Mouse (Mus musculus): ENCODE measurements around the gene Usp33.

Usp33 gene

DNA sequence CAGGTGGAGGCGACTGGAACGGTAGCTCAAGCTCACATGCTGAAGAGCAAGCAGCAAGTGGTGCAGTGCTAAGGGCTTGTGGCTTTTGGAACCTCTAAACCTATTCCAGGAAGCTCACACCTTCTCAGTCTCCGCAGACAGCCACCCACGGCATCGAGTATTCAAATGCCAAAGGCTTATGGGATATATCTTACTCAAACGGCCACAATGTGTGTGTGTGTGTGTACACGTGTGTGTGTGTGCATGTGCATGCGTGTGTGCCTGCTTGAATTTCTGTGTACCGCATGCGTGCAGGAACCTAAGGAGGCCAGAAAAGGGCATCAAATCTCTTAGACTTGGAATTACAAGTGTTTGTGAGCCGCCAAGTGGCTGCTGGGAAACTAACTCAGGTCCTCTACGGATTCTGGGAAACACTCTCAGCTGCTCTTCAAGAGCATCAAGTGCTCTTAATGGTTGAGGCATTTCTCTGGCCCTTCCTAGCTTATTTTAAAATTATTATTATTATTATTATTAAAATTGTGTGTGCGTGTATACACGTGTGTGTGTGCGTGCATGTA lies 3.2 kb upstream of the Usp33 start:
- DNase-seq (ENCODE audit: low spot score in 2 of 2): no peak

DNA sequence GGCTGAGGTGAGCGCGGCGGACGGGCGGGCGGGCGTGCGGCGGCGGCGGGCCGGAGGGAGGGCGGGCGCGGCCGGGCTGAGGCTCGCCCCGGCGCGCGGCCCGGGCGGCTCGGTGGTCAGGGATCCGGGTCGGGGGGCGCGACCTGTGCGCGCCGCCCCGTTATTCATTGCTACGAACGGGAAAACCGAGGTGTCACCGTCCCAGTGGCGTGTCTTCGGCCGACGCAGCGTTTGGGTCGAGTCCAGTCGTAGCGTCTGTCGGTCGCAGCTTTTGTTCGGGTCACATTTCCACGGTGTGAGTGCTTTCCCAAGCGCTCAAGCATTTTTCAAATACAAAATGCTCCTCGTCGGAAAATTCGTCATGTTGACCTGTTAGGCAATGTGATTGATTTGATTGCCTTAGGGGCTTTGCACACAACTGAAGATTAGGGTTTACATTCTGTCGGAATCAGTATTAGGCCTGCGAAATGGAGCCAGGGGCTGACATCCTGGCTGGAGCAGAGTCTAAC lies 409 bp downstream of the Usp33 start:
- no peak for DNase-seq (ENCODE audit: low spot score in 2 of 2)

GRCm38 (mm10) chr3:152347227-152347626 lies 949 bp downstream of the Usp33 start:
- no peak for DNase-seq (ENCODE audit: low spot score in 2 of 2)

- no peak for DNase-seq (ENCODE audit: low spot score in 2 of 2)
Observed at GRCm38 (mm10) chr3:152348011-152348830, 1.9 kb downstream of the Usp33 start.

GRCm38 (mm10) chr3:152350431-152350830 lies 4.2 kb downstream of the Usp33 start:
- no peak for DNase-seq (ENCODE audit: low spot score in 2 of 2)

- no peak for DNase-seq (ENCODE audit: low spot score in 2 of 2)
Observed at GRCm38 (mm10) chr3:152350966-152351365, 4.7 kb downstream of the Usp33 start.

DNA sequence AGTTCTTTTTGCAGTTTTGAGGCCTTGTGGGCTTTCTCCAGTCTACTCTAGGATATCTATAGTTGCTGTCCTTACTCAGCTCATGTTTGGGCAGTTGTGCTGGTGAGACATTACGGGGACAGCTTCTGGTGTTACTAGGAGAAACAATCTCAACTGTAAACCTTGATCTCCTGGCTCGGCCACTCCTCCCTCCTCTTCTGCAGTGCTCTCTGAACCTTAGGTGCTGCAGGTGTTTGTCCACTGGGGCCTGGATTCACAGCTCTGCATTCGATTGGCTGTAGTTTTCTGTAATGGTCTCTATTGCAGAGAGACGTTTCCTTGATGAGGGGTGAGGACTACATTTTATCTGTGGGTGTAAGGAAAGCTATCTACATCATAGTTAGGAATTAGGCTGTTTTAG lies 6.0 kb downstream of the Usp33 start:
- DNase-seq (ENCODE audit: low spot score in 2 of 2): no peak

DNA sequence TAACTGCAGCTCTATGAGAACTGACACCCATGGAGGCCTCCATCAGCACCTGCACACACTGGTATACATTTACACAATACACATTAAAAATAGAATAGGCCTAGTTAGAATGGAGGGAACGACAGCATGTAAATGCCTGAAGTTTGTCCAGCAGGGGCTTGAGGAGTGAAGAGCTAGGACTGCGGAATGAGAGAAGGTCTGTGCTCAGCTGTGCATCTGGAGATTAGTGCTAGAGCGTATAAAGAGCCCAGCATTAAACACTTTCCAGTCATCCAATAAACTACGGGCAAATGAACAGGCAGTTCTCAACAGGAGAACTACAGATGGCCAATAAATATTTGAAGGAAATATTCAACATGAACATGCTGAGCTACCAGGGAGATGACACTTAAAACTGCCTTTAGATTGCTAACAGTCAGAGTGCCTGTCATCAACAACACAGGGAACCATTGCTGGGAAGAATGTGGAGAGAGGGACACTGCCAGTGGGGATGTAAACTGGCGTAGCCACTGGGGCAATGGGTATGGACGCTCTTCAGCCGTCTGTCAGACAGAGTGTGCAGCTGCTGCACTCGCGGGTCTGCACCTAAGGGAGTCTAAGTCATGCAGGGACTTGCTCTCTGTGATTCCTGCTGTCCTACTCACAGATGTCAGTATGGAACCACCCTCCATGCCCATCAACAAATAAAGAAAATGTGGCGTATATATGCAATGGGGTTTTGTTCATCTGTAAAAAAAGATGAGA lies 7.3 kb downstream of the Usp33 start:
- DNase-seq (ENCODE audit: low spot score in 2 of 2): no peak

- peak in 1 of 2 experiments; percentile 51 for DNase-seq (ENCODE audit: low spot score in 2 of 2)
Observed at GRCm38 (mm10) chr3:152355361-152355760, 9.1 kb downstream of the Usp33 start.

DNA sequence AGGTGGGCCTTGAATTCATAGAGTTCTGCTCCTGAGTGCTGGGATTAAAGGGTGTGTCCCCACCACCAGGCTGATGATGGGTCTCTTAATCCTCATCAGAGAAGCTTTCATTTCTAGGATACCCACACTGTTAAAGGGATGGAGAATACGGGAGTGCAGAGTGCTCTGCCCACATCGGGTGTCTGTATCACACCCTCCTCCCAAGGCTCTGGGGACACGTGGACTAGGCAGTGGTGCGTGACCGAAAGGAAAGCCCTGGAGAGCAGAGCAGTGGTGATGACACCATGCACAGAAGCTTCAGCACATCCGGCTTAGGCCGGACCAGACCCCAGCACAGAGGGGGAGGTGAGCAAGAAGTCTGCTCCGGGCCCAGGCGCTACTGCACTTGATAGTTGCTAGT lies 10.5 kb downstream of the Usp33 start:
- DNase-seq (ENCODE audit: low spot score in 2 of 2): no peak

GRCm38 (mm10) chr3:152359151-152359550 lies 12.9 kb downstream of the Usp33 start:
- DNase-seq (ENCODE audit: low spot score in 2 of 2): no peak

DNA sequence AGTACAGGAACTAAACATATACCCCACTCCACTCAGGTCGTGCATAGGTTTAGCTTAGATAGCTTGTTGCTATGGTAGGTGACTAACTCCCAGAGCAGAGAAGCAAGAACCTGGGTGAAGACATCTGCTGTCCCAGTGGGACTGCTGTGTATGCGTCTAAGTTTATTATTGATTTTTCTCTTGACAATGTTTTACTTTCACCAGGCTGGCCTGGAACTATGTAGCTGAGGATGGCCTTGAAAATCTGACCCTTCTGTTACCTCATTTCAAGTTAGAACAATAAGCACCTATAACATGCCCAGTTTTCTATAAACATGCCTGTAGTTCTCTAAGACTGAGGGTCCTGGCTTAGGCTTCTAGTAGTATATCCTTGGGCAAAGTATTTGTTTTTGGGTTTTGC lies 17.9 kb downstream of the Usp33 start:
- no peak for DNase-seq (ENCODE audit: low spot score in 2 of 2)

GRCm38 (mm10) chr3:152376063-152376462 lies 29.8 kb downstream of the Usp33 start:
- DNase-seq (ENCODE audit: low spot score in 2 of 2): no peak

DNA sequence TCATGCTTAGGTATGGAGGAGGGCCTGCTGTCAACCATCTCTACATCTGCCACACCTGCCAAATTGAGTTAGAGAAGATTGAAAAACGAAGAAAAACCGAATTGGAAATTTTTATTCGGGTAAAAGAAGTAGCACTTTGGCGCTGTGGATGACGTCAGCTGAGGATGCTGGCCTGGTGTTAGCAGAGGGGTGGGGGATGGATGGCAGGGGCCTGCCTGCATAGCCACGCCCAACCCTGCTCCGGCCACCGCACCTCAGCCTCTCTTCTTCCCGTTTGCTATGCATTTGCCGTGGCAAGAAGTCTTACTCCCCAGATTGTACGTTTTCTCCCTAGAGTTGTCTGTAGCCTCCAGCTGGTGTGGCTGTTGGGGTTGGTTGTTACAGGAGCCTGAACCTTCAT lies 37.8 kb downstream of the Usp33 start:
- DNase-seq (ENCODE audit: low spot score in 2 of 2): no peak

DNA sequence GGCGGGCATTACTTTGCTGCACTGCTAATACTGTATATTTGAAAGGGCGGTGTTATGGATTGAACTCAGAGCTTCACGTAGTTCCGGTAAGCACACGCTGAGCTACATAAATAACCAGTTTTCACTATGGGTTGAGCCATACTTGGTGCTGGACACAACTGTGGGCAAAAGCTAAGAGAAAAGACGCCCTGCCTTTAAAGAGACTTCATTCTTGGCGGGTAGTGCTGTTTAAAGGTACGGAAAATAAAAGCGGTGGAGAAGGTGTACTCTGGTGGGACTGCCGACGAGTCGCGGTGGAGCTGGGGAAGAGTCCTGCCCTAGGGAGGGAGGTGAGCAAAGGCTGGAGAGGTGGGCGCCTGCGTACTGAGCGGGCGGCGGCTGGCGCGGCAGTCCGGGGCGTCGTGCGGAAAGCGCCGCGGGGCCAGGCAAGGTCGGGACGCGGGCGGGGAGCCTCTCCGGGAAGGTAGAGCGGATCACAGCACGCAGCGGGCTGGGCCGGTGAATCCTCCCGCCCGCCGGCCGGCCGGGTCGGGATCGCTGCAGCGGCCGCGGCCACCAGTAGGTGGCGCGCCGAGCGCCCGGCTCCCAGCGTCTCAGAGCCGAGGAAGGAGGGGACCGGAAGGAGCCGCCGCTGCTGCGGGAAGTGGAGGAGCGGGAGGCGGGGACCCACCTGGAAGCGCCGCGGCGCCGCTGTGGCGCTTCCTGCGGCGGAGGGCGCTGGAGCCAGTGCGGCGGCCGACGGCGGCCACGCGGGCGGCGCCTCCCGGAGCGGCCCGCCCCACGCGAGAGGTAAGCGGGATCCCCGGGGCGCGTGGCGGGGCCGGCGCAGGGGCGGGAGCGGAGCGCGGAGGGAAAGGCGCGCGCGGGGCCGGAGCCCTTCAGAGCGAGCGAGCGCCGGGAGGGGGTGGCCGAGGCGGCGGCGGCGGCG lies 49.3 kb downstream of the Usp33 start, which contains the start of gene Zzz3:
Gene Zzz3 (plus strand): TSS at position 124 of the 928 bp plus-strand sequence.
- peak; percentile 91 to 92 for DNase-seq (ENCODE audit: low spot score in 2 of 2)

- DNase-seq (ENCODE audit: low spot score in 2 of 2): peak; percentile 99
Observed at GRCm38 (mm10) chr3:152396278-152396987, 50.2 kb downstream of the Usp33 start.

- DNase-seq (ENCODE audit: low spot score in 2 of 2): no peak
Observed at GRCm38 (mm10) chr3:152396988-152397314, 50.7 kb downstream of the Usp33 start.

GRCm38 (mm10) chr3:152397335-152397940 lies 51.2 kb downstream of the Usp33 start:
- no peak for DNase-seq (ENCODE audit: low spot score in 2 of 2)

- DNase-seq (ENCODE audit: low spot score in 2 of 2): no peak
Observed at GRCm38 (mm10) chr3:152400441-152400840, 54.2 kb downstream of the Usp33 start.

GRCm38 (mm10) chr3:152400875-152401274 lies 54.6 kb downstream of the Usp33 start:
- DNase-seq (ENCODE audit: low spot score in 2 of 2): no peak

All from spleen, postnatal 10 days (tissue).